Mouse (Mus musculus) adrenal gland, adult 8-10 months (tissue): ENCODE measurements around the gene Cyp2c69. TPM values are rescaled to one million over a fixed set of nuclear protein-coding genes. Genes with fewer than 3 reads are reported as not detected.
"Not testable (repeated sequence)": the region's sequence is repeated elsewhere in the genome, so short reads cannot be mapped to it uniquely, and the experiment has no call there.

Source experiments
- DNase-seq: peaks from one replicate; pipeline ENCODE4 v3.0.0; 2022
- total RNA-seq, 4 experiments: library from RNA; stranded (reverse); gene quantifications; 2 replicates each; pipeline ENCODE4 v1.2.4; 2022

Gene Cyp2c69
- total RNA-seq, result under 1 TPM in 1 of 4 experiments, not detected in 3; 0.44 TPM

DNA sequence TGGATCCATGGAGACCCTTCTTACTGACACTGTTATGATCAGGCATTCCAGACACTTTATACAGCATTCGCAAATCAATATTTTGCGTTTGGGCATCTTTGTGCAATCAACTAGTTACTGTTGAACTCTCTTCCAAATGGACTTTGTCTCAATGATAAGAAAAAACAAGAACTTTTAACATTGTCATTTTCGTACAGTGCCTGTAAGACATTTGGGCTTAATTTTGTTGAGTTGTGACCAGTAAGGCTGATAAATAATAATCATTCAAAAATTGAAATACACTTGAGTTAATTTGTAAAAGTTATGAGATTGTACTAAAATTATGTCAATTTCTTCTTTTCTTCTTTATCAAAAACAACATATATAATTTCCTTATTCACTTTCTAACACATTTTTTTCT, at the start of gene Cyp2c69:
TSS of gene Cyp2c69 (minus strand) at position 101 of the 400 bp plus-strand sequence.
- not testable (repeated sequence) for DNase-seq

DNA sequence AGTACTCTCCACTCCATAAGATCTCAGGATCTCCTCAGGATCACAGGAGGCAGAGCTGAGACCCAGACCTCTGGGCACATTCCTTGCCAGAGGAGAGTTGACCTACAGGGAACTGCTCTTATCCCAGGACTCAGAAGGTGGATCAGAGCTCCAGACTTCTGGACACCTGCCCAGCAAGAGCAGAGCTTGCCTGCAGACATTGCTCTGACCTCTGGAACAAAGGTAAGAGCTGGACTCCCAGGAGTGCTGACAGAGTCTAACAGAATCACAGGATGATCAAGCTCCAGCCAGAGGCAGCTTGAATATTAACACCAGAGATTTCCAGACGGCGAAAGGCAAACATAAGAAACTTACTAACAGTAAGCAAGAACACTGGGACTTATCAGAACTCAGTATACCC, 48.8 kb upstream of the Cyp2c69 start:
- no peak for DNase-seq

DNA sequence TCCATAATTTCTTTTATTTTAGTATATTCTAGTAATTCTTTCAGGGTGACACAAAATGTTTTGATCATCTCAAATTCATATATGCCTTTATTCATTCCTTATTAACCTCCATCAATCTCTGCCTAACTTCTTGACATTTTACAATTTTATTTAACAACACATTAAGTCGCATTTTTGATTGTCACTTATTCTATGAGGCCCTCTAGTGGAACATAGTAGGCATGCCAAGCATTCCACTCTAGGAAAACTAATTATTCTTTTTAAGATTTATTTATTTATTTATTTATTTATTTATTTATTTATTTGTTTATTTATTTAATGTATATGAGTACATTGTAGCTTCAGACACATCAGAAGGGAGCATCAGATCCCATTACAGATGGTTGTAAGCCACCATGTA, 43.4 kb upstream of the Cyp2c69 start:
- no peak for DNase-seq

DNA sequence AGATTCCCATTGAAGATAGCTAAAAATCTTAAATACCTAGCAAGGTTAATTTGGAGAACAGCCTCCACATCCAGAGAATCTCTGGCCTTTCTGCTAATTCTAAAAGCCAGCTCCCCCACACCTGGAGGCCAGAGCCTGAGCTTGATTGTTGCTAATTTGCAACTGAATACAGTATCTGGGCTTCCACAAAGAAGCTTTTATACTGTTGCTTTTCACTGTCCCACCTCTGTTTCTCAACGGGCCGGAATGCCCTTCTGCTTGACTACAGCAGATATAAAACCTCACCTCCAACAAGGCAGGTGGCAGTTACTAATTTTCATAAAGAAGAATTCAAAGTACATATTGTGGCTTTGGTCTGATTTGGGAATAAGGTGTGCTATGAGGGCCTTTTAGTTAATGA, 15.1 kb upstream of the Cyp2c69 start:
- DNase-seq, result no peak

DNA sequence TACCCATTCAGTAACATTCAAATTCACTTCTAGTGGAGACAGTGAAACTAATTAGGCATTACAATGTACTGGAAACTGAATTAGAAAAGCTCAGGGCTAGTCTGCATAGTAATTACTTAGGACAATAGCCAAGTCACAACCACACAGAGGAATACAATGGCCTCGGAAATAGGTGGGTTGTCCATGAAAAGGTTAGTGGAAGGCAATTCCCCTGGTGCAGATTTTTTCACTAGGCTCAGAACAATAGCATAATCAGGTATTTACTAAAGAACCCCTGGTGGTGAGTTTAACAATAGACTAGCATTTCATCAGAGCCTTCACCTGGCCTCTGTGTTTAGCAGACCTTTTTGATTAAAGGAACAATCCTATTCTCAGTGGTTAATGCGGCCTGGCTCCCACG, 3.5 kb upstream of the Cyp2c69 start:
- DNase-seq, result not testable (repeated sequence)

DNA sequence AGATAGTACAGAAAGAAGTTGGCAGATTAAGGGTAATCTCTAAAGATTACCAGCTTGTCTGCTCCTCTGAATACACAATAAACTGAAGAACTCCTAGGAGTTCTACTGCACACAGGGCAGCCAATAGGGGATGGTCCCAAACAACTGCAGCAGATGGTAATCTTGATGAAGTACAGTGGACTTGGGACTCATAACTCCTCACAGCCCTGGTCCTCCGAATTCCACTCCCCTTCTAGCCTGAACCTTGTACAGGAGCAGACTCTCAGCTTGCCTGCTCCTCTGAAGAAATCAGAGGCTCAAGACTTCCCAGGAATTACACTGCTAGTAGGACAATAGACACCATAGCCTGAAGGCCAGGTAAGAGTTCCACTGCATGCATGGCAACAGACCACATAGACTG, 20.5 kb downstream of the Cyp2c69 start:
- no peak for DNase-seq

DNA sequence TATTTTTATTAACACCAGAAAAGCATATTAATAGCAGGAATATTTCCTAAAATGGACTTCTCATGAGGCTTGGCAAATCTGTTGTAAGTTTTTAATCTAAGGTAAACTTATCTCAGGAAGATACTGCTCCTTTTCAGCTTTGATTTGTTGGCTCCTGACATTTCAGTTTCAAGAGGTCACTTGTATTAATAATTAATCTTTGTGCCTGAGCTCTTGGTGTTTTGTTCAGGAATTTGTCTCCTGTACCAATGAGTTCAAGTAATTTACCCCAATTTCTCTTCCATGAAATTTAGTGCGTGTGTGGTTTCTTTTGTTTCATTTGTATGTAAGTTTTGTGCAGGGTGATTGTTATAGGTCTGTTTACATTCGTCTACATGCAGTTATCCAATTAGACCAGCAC, 65.7 kb downstream of the Cyp2c69 start:
- not testable (repeated sequence) for DNase-seq

DNA sequence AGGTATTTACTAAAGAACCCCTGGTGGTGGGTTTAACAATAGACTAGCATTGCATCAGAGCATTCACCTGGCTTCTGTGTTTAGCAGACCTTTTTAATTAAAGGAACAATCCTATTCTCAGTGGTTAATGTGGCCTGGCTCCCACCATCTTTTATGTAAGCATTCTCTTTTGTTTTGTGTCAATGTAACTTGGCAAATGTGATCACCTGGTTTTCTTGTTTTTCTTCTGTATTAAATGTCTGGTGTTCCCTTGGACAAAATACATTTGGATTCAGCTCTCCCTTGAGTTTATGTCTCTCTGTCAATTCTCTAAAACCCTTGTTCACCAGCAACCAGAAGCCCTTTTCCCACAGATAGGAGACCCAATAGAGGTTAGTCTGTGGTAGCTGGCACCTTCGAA, 70.2 kb downstream of the Cyp2c69 start:
- DNase-seq, result not testable (repeated sequence)

DNA sequence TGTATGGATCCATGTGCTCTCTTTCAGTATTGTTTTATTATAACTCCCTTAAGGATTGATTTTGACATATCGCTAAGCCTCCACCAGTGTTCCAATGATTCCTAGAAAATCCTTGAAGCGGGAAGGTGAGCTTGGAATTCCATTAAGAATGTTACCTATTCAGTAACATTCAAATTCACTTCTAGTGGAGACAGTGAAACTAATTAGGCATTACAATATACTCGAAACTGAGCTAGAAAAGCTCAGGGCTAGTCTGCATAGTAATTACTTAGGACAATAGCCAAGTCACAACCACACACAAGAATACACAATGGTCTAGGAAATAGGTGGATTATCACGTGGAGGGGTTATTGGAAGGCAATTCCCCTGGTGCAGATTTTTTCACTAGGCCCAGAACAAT, 70.6 kb downstream of the Cyp2c69 start:
- not testable (repeated sequence) for DNase-seq

DNA sequence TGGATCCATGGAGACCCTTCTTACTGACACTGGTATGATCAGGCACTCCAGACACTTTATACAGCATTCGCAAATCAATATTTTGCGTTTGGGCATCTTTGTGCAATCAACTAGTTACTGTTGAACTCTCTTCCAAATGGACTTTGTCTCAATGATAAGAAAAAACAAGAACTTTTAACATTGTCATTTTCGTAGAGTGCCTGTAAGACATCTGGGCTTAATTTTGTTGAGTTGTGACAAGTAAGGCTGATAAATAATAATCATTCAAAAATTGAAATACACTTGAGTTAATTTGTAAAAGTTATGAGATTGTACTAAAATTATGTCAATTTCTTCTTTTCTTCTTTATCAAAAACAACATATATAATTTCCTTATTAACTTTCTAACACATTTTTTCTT, 73.9 kb downstream of the Cyp2c69 start, which contains the start of gene Cyp2c40:
TSS of gene Cyp2c40 (minus strand) at position 101 of the 400 bp plus-strand sequence.
- not testable (repeated sequence) for DNase-seq

Other genes starting within 250 kb of the Cyp2c69 start
- under 1 TPM in 1 of 4 experiments, not detected in 3; 0.17 TPM for gene Cyp2c67, start 237.7 kb downstream of the Cyp2c69 start, total RNA-seq
- under 1 TPM in 1 of 4 experiments, not detected in 3; 0.27 TPM for gene Cyp2c68, start 145.7 kb downstream of the Cyp2c69 start, total RNA-seq
- not detected for gene Cyp2c40, start 74.0 kb downstream of the Cyp2c69 start, total RNA-seq
- under 1 TPM in 1 of 4 experiments, not detected in 3; 0.49 TPM for gene Cyp2c37, start 105.6 kb upstream of the Cyp2c69 start, total RNA-seq
- gene Cyp2c54, start 187.0 kb upstream of the Cyp2c69 start, total RNA-seq, result not detected
- under 1 TPM in 2 of 4 experiments, not detected in 2; 0.20 to 0.51 TPM for gene Cyp2c50, start 202.9 kb upstream of the Cyp2c69 start, total RNA-seq